Mouse (Mus musculus): ENCODE results near the gene P2ry14.
"Not testable (repeated sequence)": the region's sequence is repeated elsewhere in the genome, so short reads cannot be mapped to it uniquely, and the experiment has no call there.

Gene P2ry14

GRCm38 (mm10) chr3:59141507-59142305 lies 11.7 kb downstream of the P2ry14 start:
- DNase-seq (ENCODE audit: low read depth) = no peak

GRCm38 (mm10) chr3:59140941-59141340 lies 12.5 kb downstream of the P2ry14 start:
- not testable (repeated sequence) for DNase-seq (ENCODE audit: low read depth)

- no peak for DNase-seq (ENCODE audit: low read depth)
Observed at GRCm38 (mm10) chr3:59140115-59140514, 13.3 kb downstream of the P2ry14 start.

GRCm38 (mm10) chr3:59139651-59140051 lies 13.8 kb downstream of the P2ry14 start:
- DNase-seq (ENCODE audit: low read depth) = no peak

- DNase-seq (ENCODE audit: low read depth) = no peak
Observed at GRCm38 (mm10) chr3:59138946-59139468, 14.4 kb downstream of the P2ry14 start.

GRCm38 (mm10) chr3:59135911-59136653 lies 17.3 kb downstream of the P2ry14 start:
- no peak for DNase-seq (ENCODE audit: low read depth)

GRCm38 (mm10) chr3:59133189-59133588 lies 20.2 kb downstream of the P2ry14 start:
- DNase-seq (ENCODE audit: low read depth) = no peak

- no peak for DNase-seq (ENCODE audit: low read depth)
Observed at GRCm38 (mm10) chr3:59131966-59132365, 21.5 kb downstream of the P2ry14 start.

GRCm38 (mm10) chr3:59131081-59131480 lies 22.3 kb downstream of the P2ry14 start:
- no peak for DNase-seq (ENCODE audit: low read depth)

GRCm38 (mm10) chr3:59130431-59130830 lies 23.0 kb downstream of the P2ry14 start:
- DNase-seq (ENCODE audit: low read depth) = no peak

GRCm38 (mm10) chr3:59129547-59129946 lies 23.9 kb downstream of the P2ry14 start:
- DNase-seq (ENCODE audit: low read depth) = no peak

- DNase-seq (ENCODE audit: low read depth) = no peak
Observed at GRCm38 (mm10) chr3:59128681-59129080, 24.7 kb downstream of the P2ry14 start.

- no peak for DNase-seq (ENCODE audit: low read depth)
Observed at GRCm38 (mm10) chr3:59125783-59126555, 27.4 kb downstream of the P2ry14 start.

- no peak for DNase-seq (ENCODE audit: low read depth)
Observed at GRCm38 (mm10) chr3:59125022-59125421, 28.4 kb downstream of the P2ry14 start.

- no peak for DNase-seq (ENCODE audit: low read depth)
Observed at GRCm38 (mm10) chr3:59121780-59122449, 31.5 kb downstream of the P2ry14 start.

- no peak for DNase-seq (ENCODE audit: low read depth)
Observed at GRCm38 (mm10) chr3:59121067-59121730, 32.2 kb downstream of the P2ry14 start.

GRCm38 (mm10) chr3:59113973-59114517 lies 39.4 kb downstream of the P2ry14 start:
- DNase-seq (ENCODE audit: low read depth) = no peak

- not testable (repeated sequence) for DNase-seq (ENCODE audit: low read depth)
Observed at GRCm38 (mm10) chr3:59113291-59113690, 40.1 kb downstream of the P2ry14 start.

GRCm38 (mm10) chr3:59111944-59112343 lies 41.5 kb downstream of the P2ry14 start:
- DNase-seq (ENCODE audit: low read depth) = no peak

GRCm38 (mm10) chr3:59109834-59110233 lies 43.6 kb downstream of the P2ry14 start:
- not testable (repeated sequence) for DNase-seq (ENCODE audit: low read depth)

- DNase-seq (ENCODE audit: low read depth) = no peak
Observed at GRCm38 (mm10) chr3:59107439-59107838, 46.0 kb downstream of the P2ry14 start.
